Mouse (Mus musculus) adipocyte (in vitro differentiated cells): ENCODE measurements around the gene Gm21822.
"Not testable (repeated sequence)": the region's sequence is repeated elsewhere in the genome, so short reads cannot be mapped to it uniquely, and the experiment has no call there.

Experiments
- DNase-seq: peaks from one replicate; pipeline ENCODE4 v3.0.0-alpha.2; 2016; ENCODE audit warnings: low spot score

Gm21822 gene

DNA sequence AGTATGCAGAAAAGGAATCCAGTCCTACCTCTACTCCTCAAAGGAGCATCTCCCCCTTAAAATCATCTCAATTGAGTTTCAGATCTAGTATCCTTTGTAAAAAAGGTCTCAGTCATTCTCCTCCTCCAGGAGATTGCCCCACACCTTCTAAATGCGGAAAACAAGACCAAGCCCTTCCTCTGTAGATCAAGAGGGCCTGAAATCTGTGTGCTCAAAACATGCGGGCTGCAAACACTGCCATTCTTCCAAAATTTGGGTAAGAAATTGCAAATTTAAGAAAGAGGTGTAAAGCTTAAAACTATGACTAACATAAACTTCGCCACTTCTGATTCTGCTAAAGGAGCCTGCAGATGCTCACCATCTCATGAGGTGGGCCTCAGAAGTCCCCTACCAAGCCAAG is at the start of gene Gm21822:
TSS of gene Gm21822 (plus strand) at position 301 of the 400 bp plus-strand sequence.
- not testable (repeated sequence) for DNase-seq
